25 mouse cellular contexts compared by ENCODE assay signal in genomic region chr2:59006567-59007340, GRCm38 (mm10).
DNase-seq lines count a peak whose midpoint lies in the region; ATAC-seq and TF ChIP-seq lines count a peak whose summit lies in the region.
"Had no signal": no experiment of that assay in that cellular context is flagged by ENCODE, and none has a peak within 500 bp of the region (broad histone marks: within the 10 kb centered on the region; RNA-seq: fewer than 3 reads in every experiment).

No protein-coding gene starts in this region.

- peak overlapping the region; percentile 55 for H3K27ac ChIP-seq in kidney, adult 2 months (ENCODE audit: insufficient read depth, low read depth, low read length)
- no peak overlapping the region for H3K27ac ChIP-seq in kidney, embryonic 16.5 days (ENCODE audit: low read length)
- H3K27ac ChIP-seq in hindbrain, embryonic 12.5 days, result no peak overlapping the region
- H3K27ac ChIP-seq in forebrain, embryonic 12.5 days, result no peak overlapping the region
- H3K27ac ChIP-seq: embryonic facial prominence, embryonic 12.5 days; embryonic facial prominence, embryonic 15.5 days; forebrain, embryonic 15.5 days; heart, embryonic 13.5 days; hindbrain, embryonic 15.5 days had no signal

- no peaks in the 10 kb centered on the region for H3K27me3 ChIP-seq in kidney, adult 2 months (replicated peaks; ENCODE audit: control insufficient read depth, insufficient read depth, low read length)
- H3K27me3 ChIP-seq in kidney, embryonic 16.5 days (ENCODE audit: insufficient read depth, low read length), result no peaks in the 10 kb centered on the region
- no peaks in the 10 kb centered on the region for H3K27me3 ChIP-seq in hindbrain, embryonic 12.5 days
- H3K27me3 ChIP-seq in forebrain, embryonic 12.5 days, result no peaks in the 10 kb centered on the region
- H3K27me3 ChIP-seq: CH12.LX; embryonic facial prominence, embryonic 12.5 days; embryonic facial prominence, embryonic 15.5 days; forebrain, embryonic 15.5 days; heart, embryonic 13.5 days; hindbrain, embryonic 15.5 days had no signal

- H3K4me3 ChIP-seq in kidney, adult 2 months (ENCODE audit: insufficient read depth, low read depth, low read length), result no peak overlapping the region
- H3K4me3 ChIP-seq in kidney, embryonic 16.5 days (ENCODE audit: low read length), result no peak overlapping the region
- H3K4me3 ChIP-seq in hindbrain, embryonic 12.5 days, result no peak overlapping the region
- H3K4me3 ChIP-seq in forebrain, embryonic 12.5 days (replicated peaks), result no peak overlapping the region
- H3K4me3 ChIP-seq: embryonic facial prominence, embryonic 12.5 days; embryonic facial prominence, embryonic 15.5 days; forebrain, embryonic 15.5 days; heart, embryonic 13.5 days; hindbrain, embryonic 15.5 days had no signal

- no peaks in the 10 kb centered on the region for H3K9me3 ChIP-seq in kidney, embryonic 16.5 days (ENCODE audit: low read length)
- H3K9me3 ChIP-seq in hindbrain, embryonic 12.5 days (replicated peaks), result no peaks in the 10 kb centered on the region
- no peaks in the 10 kb centered on the region for H3K9me3 ChIP-seq in forebrain, embryonic 12.5 days
- H3K9me3 ChIP-seq: embryonic facial prominence, embryonic 12.5 days; embryonic facial prominence, embryonic 15.5 days; forebrain, embryonic 15.5 days; G1E; heart, embryonic 13.5 days; hindbrain, embryonic 15.5 days had no signal

- H3K4me2 ChIP-seq in kidney, embryonic 16.5 days (replicated peaks; ENCODE audit: low read depth, low read length), result no peak overlapping the region
- no peak overlapping the region for H3K4me2 ChIP-seq in hindbrain, embryonic 12.5 days (replicated peaks)
- no peak overlapping the region for H3K4me2 ChIP-seq in forebrain, embryonic 12.5 days
- H3K4me2 ChIP-seq: embryonic facial prominence, embryonic 12.5 days; embryonic facial prominence, embryonic 15.5 days; forebrain, embryonic 15.5 days; heart, embryonic 13.5 days; hindbrain, embryonic 15.5 days had no signal

- H3K4me1 ChIP-seq in kidney, adult 2 months (ENCODE audit: control insufficient read depth, insufficient read depth, low read length), result peaks cover 3% of the 10 kb centered on the region; the same call in 1 of the 2 replicates
- H3K4me1 ChIP-seq in kidney, embryonic 16.5 days (ENCODE audit: insufficient read depth, low read length), result no peaks in the 10 kb centered on the region
- no peaks in the 10 kb centered on the region for H3K4me1 ChIP-seq in hindbrain, embryonic 12.5 days
- no peaks in the 10 kb centered on the region for H3K4me1 ChIP-seq in forebrain, embryonic 12.5 days
- H3K4me1 ChIP-seq: embryonic facial prominence, embryonic 12.5 days; embryonic facial prominence, embryonic 15.5 days; forebrain, embryonic 15.5 days; heart, embryonic 13.5 days; hindbrain, embryonic 15.5 days had no signal

- peak; percentile 57; the same call in 1 of the 2 replicates for ATAC-seq in kidney, embryonic 16.5 days (ENCODE audit: low FRiP score, low TSS enrichment)
- ATAC-seq in hindbrain, embryonic 12.5 days (ENCODE audit: low FRiP score), result no peak
- no peak for ATAC-seq in forebrain, embryonic 12.5 days (ENCODE audit: low FRiP score)
- ATAC-seq: forebrain, embryonic 15.5 days had no signal

- no peak for TF ChIP-seq POLR2A in kidney, adult 2 months (IDR thresholded peaks at IDR 0.05; ENCODE audit: low read depth, low read length)

- WGBS in kidney, adult 2 months, result 65% methylated on average over 8 of the region's 8 CpGs
- WGBS in kidney, embryonic 16.5 days, result 73% methylated on average over 8 of the region's 8 CpGs
- WGBS in hindbrain, embryonic 12.5 days, result 89% methylated on average over 8 of the region's 8 CpGs
- WGBS in forebrain, embryonic 12.5 days, result 89% methylated on average over 8 of the region's 8 CpGs

- no peak for TF ChIP-seq CTCF in kidney, adult 2 months (conservative IDR thresholded peaks at IDR 0.05; ENCODE audit: insufficient read depth, insufficient read length, low read depth, low read length)

- no peaks in the 10 kb centered on the region for H3K36me3 ChIP-seq in kidney, adult 2 months (ENCODE audit: control insufficient read depth, insufficient read depth, low read length)
- H3K36me3 ChIP-seq in kidney, embryonic 16.5 days (ENCODE audit: insufficient read depth, low read length), result no peaks in the 10 kb centered on the region
- H3K36me3 ChIP-seq in hindbrain, embryonic 12.5 days, result no peaks in the 10 kb centered on the region
- H3K36me3 ChIP-seq in forebrain, embryonic 12.5 days (replicated peaks), result no peaks in the 10 kb centered on the region
- H3K36me3 ChIP-seq: embryonic facial prominence, embryonic 12.5 days; embryonic facial prominence, embryonic 15.5 days; forebrain, embryonic 15.5 days; G1E; heart, embryonic 13.5 days; hindbrain, embryonic 15.5 days had no signal

- peak; percentile 69 for DNase-seq in kidney, adult 2 months
- DNase-seq in kidney, adult 18-20 months, result no peak
- DNase-seq in kidney, postnatal 25 days, result peak; percentile 18 to 63
- DNase-seq in spleen, adult 18-20 months, result no peak
- DNase-seq: adrenal gland, adult 2 months; adrenal gland, postnatal 14 days; B cell, adult 2 months; cerebellum, adult 11 months; cerebellum, adult 2 months; cerebellum, adult 9-11 months; cerebellum, postnatal 25 days; gastrocnemius, postnatal 25 days; heart, adult 18-20 months; heart, postnatal 14 days; heart, postnatal 4 days had no signal

- H3K9ac ChIP-seq in kidney, embryonic 16.5 days (replicated peaks; ENCODE audit: low read length), result no peak overlapping the region
- H3K9ac ChIP-seq in hindbrain, embryonic 12.5 days, result no peak overlapping the region
- H3K9ac ChIP-seq in forebrain, embryonic 12.5 days, result no peak overlapping the region
- H3K9ac ChIP-seq: embryonic facial prominence, embryonic 12.5 days; embryonic facial prominence, embryonic 15.5 days; forebrain, embryonic 15.5 days; heart, embryonic 13.5 days; hindbrain, embryonic 15.5 days had no signal

Comparison
In these comparisons a context has a peak if more than half of its experiments do, and no peak if none do; other contexts are left out.
1. DNase-seq: peak in kidney, adult 2 months (single experiment) and kidney, postnatal 25 days (2 of 2); none in kidney, adult 18-20 months (single experiment) and spleen, adult 18-20 months (0 of 2).